Mouse (Mus musculus): Measurements from ENCODE around the gene Pkd1.

DNA sequence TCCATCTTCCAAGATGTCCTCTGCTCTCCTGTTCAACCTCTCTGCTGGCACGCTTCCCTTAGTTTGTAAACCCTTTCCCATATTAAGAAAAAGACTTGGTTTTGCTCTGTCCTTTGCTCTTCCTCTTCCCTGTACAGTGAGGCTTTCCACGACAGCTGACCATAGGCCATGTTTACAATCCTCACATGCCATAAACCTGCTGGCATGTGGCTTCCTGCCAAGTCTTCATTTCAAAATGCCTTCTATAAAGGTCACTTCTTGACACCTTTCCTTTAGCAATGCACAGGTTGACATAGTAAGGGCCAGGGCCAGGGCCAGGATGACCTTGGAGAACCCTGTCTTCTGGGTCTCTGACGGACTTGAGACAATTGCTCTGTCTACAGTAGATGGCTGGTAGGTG, 3.4 kb upstream of the Pkd1 start:
- no peak for TF ChIP-seq POLR2A (IDR thresholded peaks at IDR 0.05; ENCODE audit: low read depth, low read length)
- TF ChIP-seq CTCF (IDR thresholded peaks at IDR 0.05; ENCODE audit: borderline replicate concordance, insufficient read depth, low read length): no peak
